Mouse (Mus musculus) small intestine, adult 2 months (tissue): ENCODE data around the gene Vmn1r202.

ENCODE experiments used
- CTCF ChIP-seq: fragments of 200-500 bp; IDR thresholded peaks from 2 replicates; pipeline ENCODE4 v1.5.1; 2012; ENCODE audit warnings: low read depth, mild to moderate bottlenecking, control low read depth, inconsistent platforms, low read length, moderate library complexity, mixed read lengths; ENCODE audit not compliant: insufficient replicate concordance, insufficient read length; ENCODE audit errors: extremely low read depth
- POLR2A ChIP-seq: fragments of 200-500 bp; IDR thresholded peaks from 2 replicates; pipeline ENCODE4 v1.6.1; 2012; ENCODE audit warnings: low read depth, mild to moderate bottlenecking, control low read depth, inconsistent platforms, low read length, moderate library complexity

- TF ChIP-seq CTCF: no peak
- TF ChIP-seq POLR2A: no peak
Measured at GRCm38 (mm10) chr13:22505281-22505680, at the start of gene Vmn1r202.
